Mouse (Mus musculus) gastrocnemius, postnatal 25 days (tissue): Measurements from ENCODE around the gene Rgs7. TPM values are rescaled to one million over a fixed set of nuclear protein-coding genes. Genes with fewer than 3 reads are reported as not detected.

ENCODE experiments used
- DNase-seq: peaks from one replicate; pipeline ENCODE4 v3.0.0; 2022
- total RNA-seq, 2 experiments: library from RNA; stranded (reverse); gene quantifications; 1 replicate in 1 of 2; 2 replicates in 1 of 2; pipeline ENCODE4 v1.2.3; 2021

Rgs7 gene
- total RNA-seq, 2 experiments from 2014 or later, result 0.15 to 0.24 TPM

GRCm38 (mm10) chr1:175178733-175179132 is 313.6 kb downstream of the Rgs7 start:
- no peak for DNase-seq

GRCm38 (mm10) chr1:175174918-175175675 is 317.2 kb downstream of the Rgs7 start:
- DNase-seq, result no peak

GRCm38 (mm10) chr1:175155469-175155868 is 336.8 kb downstream of the Rgs7 start:
- no peak for DNase-seq

GRCm38 (mm10) chr1:175143051-175143450 is 349.2 kb downstream of the Rgs7 start:
- no peak for DNase-seq

GRCm38 (mm10) chr1:175128525-175128924 is 363.8 kb downstream of the Rgs7 start:
- DNase-seq, result no peak

- no peak for DNase-seq
These were observed 367.9 kb downstream of the Rgs7 start for GRCm38 (mm10) chr1:175124416-175124815.

GRCm38 (mm10) chr1:175118904-175119555 is 373.3 kb downstream of the Rgs7 start:
- DNase-seq, result no peak

- no peak for DNase-seq
These were observed 383.9 kb downstream of the Rgs7 start for GRCm38 (mm10) chr1:175108270-175108860.

- no peak for DNase-seq
These were observed 386.0 kb downstream of the Rgs7 start for GRCm38 (mm10) chr1:175106315-175106714.

GRCm38 (mm10) chr1:175105426-175105825 is 386.9 kb downstream of the Rgs7 start:
- no peak for DNase-seq

- DNase-seq, result no peak
These were observed 395.3 kb downstream of the Rgs7 start for GRCm38 (mm10) chr1:175097014-175097413.

GRCm38 (mm10) chr1:175082104-175082503 is 410.2 kb downstream of the Rgs7 start:
- DNase-seq, result no peak

GRCm38 (mm10) chr1:175079819-175080608 is 412.3 kb downstream of the Rgs7 start:
- DNase-seq, result no peak

GRCm38 (mm10) chr1:175073500-175074232 is 418.6 kb downstream of the Rgs7 start:
- no peak for DNase-seq

- DNase-seq, result no peak
These were observed 422.5 kb downstream of the Rgs7 start for GRCm38 (mm10) chr1:175069758-175070290.

GRCm38 (mm10) chr1:175049121-175049520 is 443.2 kb downstream of the Rgs7 start:
- DNase-seq, result no peak

- DNase-seq, result no peak
These were observed 451.0 kb downstream of the Rgs7 start for GRCm38 (mm10) chr1:175041167-175041817.

GRCm38 (mm10) chr1:175040038-175040437 is 452.3 kb downstream of the Rgs7 start:
- DNase-seq, result no peak

- DNase-seq, result no peak
These were observed 452.7 kb downstream of the Rgs7 start for GRCm38 (mm10) chr1:175039567-175039966.

- no peak for DNase-seq
These were observed 456.8 kb downstream of the Rgs7 start for GRCm38 (mm10) chr1:175035461-175035860.

GRCm38 (mm10) chr1:175032015-175032414 is 460.3 kb downstream of the Rgs7 start:
- DNase-seq, result no peak
